Mouse (Mus musculus) c-Kit-positive CD71-positive TER-119-negative erythroid progenitor cells, embryonic 14.5 days (primary cell): Measurements from ENCODE around the gene Rbmxl1.

ENCODE experiments used
- DNase-seq: peaks from one replicate; pipeline ENCODE4 v3.0.0-alpha.2; 2013; ENCODE audit warnings: low read depth

The Rbmxl1 gene

DNA sequence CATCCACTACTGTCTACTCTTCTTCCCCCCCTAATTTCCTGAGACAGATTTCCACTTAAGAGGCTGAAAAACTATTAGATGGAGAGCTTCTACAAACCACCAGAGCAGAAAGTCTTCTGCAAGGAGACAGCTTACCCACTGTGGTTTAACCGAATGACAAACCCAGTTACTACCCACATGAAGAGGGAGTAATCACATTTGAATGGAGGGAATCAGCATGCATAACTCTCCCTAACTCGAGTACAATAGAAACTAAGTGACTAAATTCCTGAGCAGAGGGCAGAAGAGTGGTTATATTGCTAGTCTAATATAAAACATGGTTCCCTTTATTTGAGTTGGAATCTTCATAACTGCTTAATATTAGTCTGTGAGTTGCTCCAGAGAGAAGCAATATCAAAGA lies 15.7 kb downstream of the Rbmxl1 start:
- no peak for DNase-seq

DNA sequence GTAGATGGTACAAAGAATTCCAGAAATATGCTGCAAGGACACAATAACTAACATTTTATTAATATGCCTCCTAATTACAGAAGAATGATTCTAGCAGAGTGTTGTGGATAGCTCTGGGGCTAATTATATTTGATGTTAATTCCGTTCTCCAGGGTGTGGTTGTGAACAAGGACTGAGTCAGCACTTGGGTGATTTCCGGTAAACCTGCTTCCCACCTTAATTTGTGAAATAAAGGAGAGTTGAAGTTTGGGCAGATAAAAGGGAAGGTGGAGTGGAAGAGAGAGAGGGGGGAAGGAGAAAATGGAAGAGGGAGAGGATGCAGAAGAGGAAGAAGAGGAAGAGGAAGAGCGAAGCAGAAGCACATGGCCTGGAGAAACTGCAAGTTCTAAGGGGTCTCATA lies 19.0 kb downstream of the Rbmxl1 start:
- no peak for DNase-seq

DNA sequence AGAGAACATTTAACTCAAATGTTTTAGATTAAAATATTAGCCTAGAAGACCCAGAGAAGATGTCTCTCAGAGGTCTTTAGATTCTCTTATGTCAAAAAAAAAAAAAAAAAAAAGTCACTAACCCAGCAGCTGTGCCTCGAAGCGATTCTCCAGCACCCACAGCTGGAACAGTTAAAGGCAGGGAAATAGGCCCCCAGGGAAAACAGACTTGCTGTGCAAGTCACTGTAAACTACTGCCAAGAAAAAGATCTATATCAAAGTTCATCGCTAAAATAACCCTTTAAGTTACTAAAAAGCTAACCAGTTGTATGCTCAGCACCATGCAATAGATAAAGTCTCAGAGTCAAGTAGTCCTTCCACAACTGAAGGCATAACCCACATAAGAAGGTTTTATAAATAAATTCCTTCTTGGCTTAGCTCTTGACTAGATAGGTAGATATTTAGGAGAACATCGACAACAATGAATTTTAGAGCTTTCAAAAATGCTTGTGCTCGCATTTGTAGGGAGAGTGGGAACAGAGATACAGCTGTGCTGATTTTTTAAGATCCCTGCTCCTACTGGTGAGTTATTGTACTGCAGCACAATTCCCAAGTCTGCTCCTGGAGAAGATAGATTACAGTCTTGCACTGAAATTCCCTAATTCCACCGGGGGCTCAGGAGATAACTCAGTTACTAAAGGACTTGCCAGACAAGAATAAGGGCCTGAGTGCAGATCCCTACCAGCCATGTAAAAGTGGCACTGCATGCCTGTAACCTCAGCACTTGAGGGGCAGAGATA lies 31.5 kb downstream of the Rbmxl1 start:
- no peak for DNase-seq

DNA sequence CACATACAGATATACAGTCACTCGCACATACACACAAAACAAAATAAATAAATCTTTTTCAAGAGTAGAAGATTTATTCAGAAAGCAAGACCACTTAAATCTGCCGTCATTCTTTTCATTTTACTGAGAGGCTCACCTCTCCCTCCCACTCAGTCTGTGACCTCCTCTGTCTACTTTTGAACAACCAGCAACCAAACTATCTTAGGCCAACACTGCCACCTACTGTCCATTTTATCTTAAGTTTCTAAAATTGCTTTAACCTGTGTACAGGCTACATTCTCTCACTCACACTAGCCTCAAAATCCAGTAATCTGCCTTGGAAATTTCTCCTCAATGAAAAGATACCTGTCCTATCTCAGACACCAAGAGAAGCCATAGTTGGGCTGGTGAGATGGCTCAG lies 40.8 kb downstream of the Rbmxl1 start:
- peak; percentile 1 for DNase-seq

DNA sequence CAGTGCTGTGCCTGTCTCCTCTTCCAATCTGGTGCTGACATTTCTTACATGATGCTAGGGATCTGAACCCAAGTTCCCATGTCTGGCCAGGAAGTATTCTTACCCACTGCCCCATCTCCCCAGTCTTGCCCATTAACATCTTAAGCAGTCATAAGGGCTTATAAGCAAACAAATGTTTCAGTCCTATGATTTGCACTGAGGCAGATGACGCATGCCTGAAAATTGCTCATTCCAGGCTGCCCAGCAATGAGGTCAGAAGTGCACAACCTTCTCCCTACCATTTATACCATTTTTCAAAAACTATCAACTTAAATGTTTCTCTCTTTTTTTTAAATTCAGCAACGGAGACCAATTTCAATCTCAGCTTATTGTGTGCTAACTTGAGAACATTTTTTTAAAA lies 44.8 kb downstream of the Rbmxl1 start:
- no peak for DNase-seq

DNA sequence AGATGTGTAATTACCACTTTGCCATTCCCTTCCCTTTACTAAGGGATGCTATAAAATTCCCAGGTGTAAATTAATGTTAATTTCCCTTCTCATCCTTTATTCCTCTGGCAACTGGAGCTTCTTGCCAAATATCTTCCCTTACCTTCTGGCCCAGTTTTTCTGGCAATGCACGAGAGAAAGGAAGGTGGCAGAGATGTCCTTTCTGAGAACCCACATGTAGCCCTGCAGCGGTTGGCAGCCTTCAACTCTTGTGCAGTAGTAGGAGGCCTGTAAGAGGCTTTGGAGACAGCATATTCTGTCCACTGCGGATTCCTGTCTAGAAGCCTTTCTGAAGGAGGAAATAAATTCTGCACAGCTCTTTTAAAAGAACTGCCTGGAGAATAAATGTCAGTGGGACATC lies 52.3 kb downstream of the Rbmxl1 start:
- no peak for DNase-seq
